Mouse (Mus musculus) cerebellum, adult 2 months (tissue): Measurements from ENCODE around the gene Baz1a. TPM values are rescaled to one million over a fixed set of nuclear protein-coding genes. Genes with fewer than 3 reads are reported as not detected.

ENCODE experiments used
- DNase-seq, 2 experiments: peaks; one replicate each; pipeline ENCODE4 v3.0.0; 2021
- H3K27ac ChIP-seq: fragments of 200-500 bp; 2 replicates; pipeline ENCODE4 v1.5.1; 2012; ENCODE audit warnings: low read length, control low read depth, inconsistent platforms; ENCODE audit not compliant: insufficient read depth
- H3K27me3 ChIP-seq: fragments of 200-500 bp; 2 replicates; pipeline ENCODE4 v1.6.1; 2012; ENCODE audit warnings: inconsistent platforms, mild to moderate bottlenecking, low read length, moderate library complexity; ENCODE audit not compliant: control insufficient read depth, insufficient read depth
- H3K4me1 ChIP-seq: fragments of 200-500 bp; 2 replicates; pipeline ENCODE4 v1.6.1; 2011; ENCODE audit warnings: low read length; ENCODE audit not compliant: control insufficient read depth, insufficient read depth
- H3K4me3 ChIP-seq: fragments of 200-500 bp; replicated peaks from 2 replicates; pipeline ENCODE3; 2011; ENCODE audit warnings: mild to moderate bottlenecking, low read depth, low read length, control low read depth; ENCODE audit not compliant: insufficient read depth
- CTCF ChIP-seq: fragments of 200-500 bp; IDR thresholded peaks from 2 replicates; pipeline ENCODE4 v1.5.1; 2011; ENCODE audit warnings: low read depth, mild to moderate bottlenecking, control low read depth, low read length, moderate library complexity, borderline replicate concordance; ENCODE audit not compliant: insufficient read depth
- POLR2A ChIP-seq: fragments of 200-500 bp; IDR thresholded peaks from 2 replicates; pipeline ENCODE4 v1.6.1; 2011; ENCODE audit warnings: low read length, control low read depth, borderline replicate concordance; ENCODE audit not compliant: insufficient read depth
- WGBS: fragments of 180-500 bp; shearing (Covaris S2); methylation state at CpG from one replicate; pipeline ENCODE4 v1.1.7; 2018; 5-methylcytosine and 5-hydroxymethylcytosine counted together
- polyA plus RNA-seq: library from polyadenylated mRNA; depleted of rRNA; stranded (reverse); fragments of >200 nt; gene quantifications from 2 replicates; pipeline ENCODE4 v1.2.3, GENCODE M21; 2012

Gene Baz1a
- polyA plus RNA-seq, 1 experiment = 0.62 TPM

- H3K4me3 ChIP-seq = no peak overlapping the region
- no peaks in the 10 kb centered on the region for H3K27me3 ChIP-seq
- WGBS = 0% methylated on average over 6 of the region's 6 CpGs
- DNase-seq = peak; percentile 57 to 70
- no peaks in the 10 kb centered on the region for H3K4me1 ChIP-seq
- peak; percentile 75 for TF ChIP-seq CTCF
- no peak for TF ChIP-seq POLR2A
- H3K27ac ChIP-seq = no peak overlapping the region
Observed at GRCm38 (mm10) chr12:54879630-54880029, 134.5 kb downstream of the Baz1a start.

- Histone ChIP-seq H3K27ac (no peak overlapping the region), H3K4me1 (no peaks in the 10 kb centered on the region), H3K4me3 (no peak overlapping the region), H3K27me3 (no peaks in the 10 kb centered on the region)
- 78% methylated on average over 5 of the region's 5 CpGs for WGBS
- no peak for DNase-seq
- no peak for TF ChIP-seq CTCF
- TF ChIP-seq POLR2A = no peak
Observed at GRCm38 (mm10) chr12:54879211-54879610, 134.9 kb downstream of the Baz1a start.

GRCm38 (mm10) chr12:54877875-54878274 is 136.3 kb downstream of the Baz1a start:
- no peak for TF ChIP-seq POLR2A
- no peak for TF ChIP-seq CTCF
- WGBS = 85% methylated on average over 1 of the region's 1 CpGs

GRCm38 (mm10) chr12:54876879-54877278 is 137.3 kb downstream of the Baz1a start:
- no peaks in the 10 kb centered on the region for H3K4me1 ChIP-seq
- WGBS = 26% methylated on average over 5 of the region's 5 CpGs
- no peak for DNase-seq
- no peaks in the 10 kb centered on the region for H3K27me3 ChIP-seq
- H3K27ac ChIP-seq = no peak overlapping the region
- no peak overlapping the region for H3K4me3 ChIP-seq
- no peak for TF ChIP-seq CTCF
- no peak for TF ChIP-seq POLR2A

More at GRCm38 (mm10) chr12:54877875-54878274, 136.3 kb downstream of the Baz1a start:
- Histone ChIP-seq H3K27me3 (no peaks in the 10 kb centered on the region), H3K4me3 (no peak overlapping the region), H3K27ac (no peak overlapping the region), H3K4me1 (no peaks in the 10 kb centered on the region)
- no peak for DNase-seq

- H3K4me3 ChIP-seq = no peak overlapping the region
Observed at GRCm38 (mm10) chr12:54874711-54875110, 139.4 kb downstream of the Baz1a start.

GRCm38 (mm10) chr12:54862606-54863535 is 151.3 kb downstream of the Baz1a start, which contains the start of gene Cfl2:
Gene Cfl2 (minus strand): TSS chr12:54862877.
- H3K4me1 ChIP-seq = no peaks in the 10 kb centered on the region; the same call in 1 of the 2 replicates
- H3K27me3 ChIP-seq = no peaks in the 10 kb centered on the region
- TF ChIP-seq POLR2A (peak; percentile 79), CTCF (no peak)
- peak within 1 kb of the TSS; percentile 99 for H3K4me3 ChIP-seq
- H3K27ac ChIP-seq = peak within 1 kb of the TSS; percentile 97
- DNase-seq = peak; percentile 88 to 89
- WGBS = under 1% methylated on average over 64 of the region's 82 CpGs

More at GRCm38 (mm10) chr12:54874711-54875110, 139.4 kb downstream of the Baz1a start:
- no peak for DNase-seq
- Histone ChIP-seq H3K4me1 (no peaks in the 10 kb centered on the region), H3K27me3 (no peaks in the 10 kb centered on the region), H3K27ac (no peak overlapping the region)
- WGBS = 85% methylated on average over 6 of the region's 6 CpGs
- no peak for TF ChIP-seq POLR2A

- under 1% methylated on average over 36 of the region's 36 CpGs for WGBS
- peak in 1 of 2 experiments; percentile 69 for DNase-seq
Observed at GRCm38 (mm10) chr12:54861991-54862605, 152.1 kb downstream of the Baz1a start.

GRCm38 (mm10) chr12:54859531-54859930 is 154.6 kb downstream of the Baz1a start:
- Histone ChIP-seq H3K27ac (no peak overlapping the region), H3K4me3 (peak overlapping the region; percentile 4), H3K27me3 (no peaks in the 10 kb centered on the region), H3K4me1 (no peaks in the 10 kb centered on the region; the same call in 1 of the 2 replicates)
- peak; percentile 44 to 85 for DNase-seq
- TF ChIP-seq CTCF (no peak), POLR2A (no peak)
- WGBS = 6% methylated on average over 6 of the region's 6 CpGs

More at GRCm38 (mm10) chr12:54861991-54862605, 152.1 kb downstream of the Baz1a start:
- Histone ChIP-seq H3K27ac (peak overlapping the region; percentile 96), H3K4me3 (peak overlapping the region; percentile 94), H3K27me3 (no peaks in the 10 kb centered on the region), H3K4me1 (no peaks in the 10 kb centered on the region; the same call in 1 of the 2 replicates)
- TF ChIP-seq POLR2A (no peak), CTCF (no peak)
